Mouse (Mus musculus): ENCODE measurements around the gene Dpp6.

Gene Dpp6

DNA sequence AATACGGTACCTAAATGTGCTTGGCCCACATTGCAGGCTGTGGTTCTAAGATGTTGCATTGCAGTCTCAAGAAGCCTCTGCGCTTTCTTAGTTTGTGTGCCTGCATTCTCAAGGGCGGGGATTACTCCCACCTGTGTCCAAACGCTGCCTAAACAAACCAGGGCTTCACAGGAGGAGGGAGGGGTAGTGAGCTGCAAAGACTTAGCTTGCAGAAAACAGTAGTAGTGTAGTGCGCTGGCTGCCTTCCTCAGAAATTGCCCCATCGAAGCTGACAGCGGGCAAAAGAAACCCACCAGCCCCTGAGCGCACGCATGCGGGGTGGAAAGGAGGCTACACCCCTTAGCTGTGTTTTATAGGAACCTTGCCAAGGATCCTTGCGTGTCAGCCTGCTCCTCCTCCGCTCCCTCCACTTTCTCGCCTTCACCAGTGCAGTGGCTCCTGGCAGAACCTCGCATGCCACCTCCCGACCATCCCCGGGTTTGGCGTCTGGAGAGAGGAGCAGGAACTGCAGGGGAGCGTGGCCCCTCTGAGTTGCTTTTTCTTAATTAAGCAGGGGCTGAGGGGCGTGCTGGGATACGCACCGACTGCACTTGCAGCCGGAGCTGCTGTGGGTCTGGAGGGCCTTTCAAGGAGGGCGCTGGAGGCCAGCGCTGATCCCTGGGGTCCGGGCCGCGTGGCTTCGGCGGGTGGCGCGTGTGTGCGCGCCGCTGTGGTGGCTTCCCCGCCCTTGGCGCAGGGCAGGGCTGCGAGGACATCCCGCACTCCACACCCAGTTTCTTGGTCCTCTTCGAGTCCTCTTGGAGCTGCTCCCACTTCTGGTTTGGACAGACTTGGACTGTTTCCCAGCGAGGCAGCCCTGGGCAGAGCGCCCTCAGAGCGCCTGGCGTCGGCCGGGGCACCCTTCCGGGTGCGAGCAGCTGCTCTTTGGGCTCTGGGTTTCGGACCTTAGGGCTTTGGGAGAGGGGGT is at the start of gene Dpp6:
TSS of gene Dpp6 (plus strand) at position 229 of the 967 bp plus-strand sequence.
- DNase-seq (ENCODE audit: low spot score in 2 of 2), result peak; percentile 5 to 7

- no peak for DNase-seq (ENCODE audit: low spot score in 2 of 2)
Observed at GRCm38 (mm10) chr5:26783955-26784354, 33.0 kb upstream of the Dpp6 start.

DNA sequence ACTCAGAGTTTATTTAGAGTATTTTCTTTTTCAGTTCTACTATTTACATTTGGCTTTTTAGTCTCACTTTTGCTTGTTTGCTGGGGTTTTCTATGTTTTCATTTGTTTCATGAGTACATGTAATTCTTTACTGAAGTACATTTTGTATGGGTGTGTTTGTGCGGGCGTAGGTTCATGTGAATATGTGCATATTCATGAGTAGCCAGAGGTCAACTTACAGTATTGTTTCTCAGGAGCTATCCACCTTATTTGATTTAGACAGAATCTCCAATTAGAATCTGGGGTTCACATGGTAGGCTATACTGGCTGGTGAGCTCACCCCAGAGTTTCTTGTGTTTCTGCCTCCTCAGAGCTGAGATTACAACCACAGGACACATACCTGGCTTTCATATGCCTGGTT is 21.5 kb upstream of the Dpp6 start:
- no peak for DNase-seq (ENCODE audit: low spot score in 2 of 2)

- no peak for DNase-seq (ENCODE audit: low spot score in 2 of 2)
Observed at GRCm38 (mm10) chr5:26835972-26836371, 19.0 kb downstream of the Dpp6 start.

DNA sequence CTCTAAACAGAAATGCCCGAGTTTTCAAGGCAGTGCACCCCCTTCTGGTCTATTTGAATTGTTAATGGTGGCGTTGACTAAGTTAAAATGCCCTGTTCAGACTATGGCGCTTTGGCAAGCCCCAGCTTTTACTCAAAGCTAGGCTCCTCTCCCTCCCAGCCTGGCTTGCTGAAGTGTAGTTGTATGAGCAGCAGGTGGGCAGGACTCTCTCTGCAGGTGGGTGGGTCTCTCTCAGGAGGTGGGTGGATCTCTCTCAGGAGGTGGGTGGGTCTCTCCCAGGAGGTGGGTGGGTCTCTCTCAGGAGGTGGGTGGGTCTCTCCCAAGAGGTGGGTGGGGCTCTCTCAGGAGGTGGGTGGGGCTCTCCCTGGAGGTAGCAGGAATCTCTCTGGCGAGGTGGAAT is 24.1 kb downstream of the Dpp6 start:
- DNase-seq (ENCODE audit: low spot score in 2 of 2), result no peak

- no peak for DNase-seq (ENCODE audit: low spot score in 2 of 2)
Observed at GRCm38 (mm10) chr5:26854746-26855145, 37.7 kb downstream of the Dpp6 start.

DNA sequence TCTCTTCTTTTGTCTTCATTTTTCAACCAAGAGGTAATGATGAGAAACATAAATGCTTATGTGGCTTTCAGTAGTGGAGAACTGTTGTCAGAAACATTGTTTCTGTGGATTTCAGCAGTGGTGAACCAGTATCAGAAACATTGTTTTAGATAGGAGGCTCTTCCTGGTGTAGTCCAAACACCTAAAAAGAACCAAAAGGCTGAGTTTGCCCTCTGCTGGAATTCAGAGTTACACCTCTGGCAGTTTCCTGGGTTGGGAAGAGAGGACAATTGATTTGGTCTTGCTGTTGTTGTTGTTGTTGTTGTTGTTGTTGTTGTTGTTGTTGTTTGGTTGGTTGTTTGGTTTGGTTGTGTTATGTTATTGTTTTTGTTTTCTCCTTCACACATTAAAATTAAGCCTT is 58.4 kb downstream of the Dpp6 start:
- peak in 1 of 2 experiments; percentile 14 for DNase-seq (ENCODE audit: low spot score in 2 of 2)

DNA sequence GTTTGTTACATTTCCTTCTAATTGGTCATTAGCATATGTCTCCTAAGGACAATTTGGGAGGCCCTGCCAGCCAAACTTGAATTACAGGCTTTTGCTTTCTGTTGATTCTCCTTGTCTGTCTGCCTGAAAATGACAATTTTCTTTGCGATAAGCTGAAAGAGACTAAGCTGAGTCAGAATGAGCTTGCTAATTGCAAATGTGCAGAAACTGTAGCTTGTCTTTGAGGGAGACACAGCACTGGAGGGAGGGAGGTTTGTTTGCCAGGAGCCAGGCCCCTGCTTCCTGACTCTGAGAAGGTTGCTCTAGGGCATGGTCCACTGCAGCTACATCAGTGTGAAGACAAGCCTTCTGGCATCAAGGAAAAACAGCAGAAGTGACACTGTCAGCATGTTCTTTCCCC is 70.5 kb downstream of the Dpp6 start:
- DNase-seq (ENCODE audit: low spot score in 2 of 2), result no peak

DNA sequence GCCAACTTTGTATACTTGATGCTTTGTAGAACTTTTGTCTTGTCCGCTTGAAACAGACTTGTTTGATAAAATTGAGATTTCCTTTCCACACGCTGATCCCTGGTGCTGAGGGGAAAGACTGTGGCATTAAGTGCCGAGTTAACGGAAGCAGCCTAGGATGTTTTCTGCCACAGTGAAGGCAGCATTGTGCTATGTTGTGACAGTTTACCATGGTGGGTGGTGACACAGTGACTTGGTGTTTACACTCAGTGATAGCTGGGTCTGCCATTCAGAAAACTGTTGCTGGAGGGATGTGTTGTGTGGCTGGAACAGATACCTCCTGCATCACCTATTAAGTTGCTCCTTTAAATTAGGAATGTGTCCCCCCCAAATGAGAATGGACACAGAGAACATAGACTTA is 71.1 kb downstream of the Dpp6 start:
- no peak for DNase-seq (ENCODE audit: low spot score in 2 of 2)

DNA sequence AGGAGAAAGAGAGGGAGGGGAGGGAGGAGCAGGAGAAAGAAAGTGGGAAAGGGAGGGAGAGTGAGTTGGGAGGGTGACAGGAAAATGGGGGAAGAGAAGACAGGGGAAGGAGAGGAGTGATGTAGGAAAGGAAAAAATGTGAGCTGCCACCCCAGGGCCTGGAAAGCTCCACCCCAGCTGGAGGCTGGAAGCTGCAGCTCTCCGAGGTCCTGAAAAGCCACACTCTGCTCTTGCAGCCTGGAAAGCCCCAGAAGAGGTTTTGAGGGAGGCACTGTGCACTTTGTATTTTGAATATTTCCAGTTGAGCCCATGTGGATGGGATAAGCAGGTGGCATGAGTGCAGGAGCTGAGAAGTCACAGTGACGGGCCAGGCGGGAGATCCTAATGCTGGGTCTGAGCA is 77.3 kb downstream of the Dpp6 start:
- no peak for DNase-seq (ENCODE audit: low spot score in 2 of 2)

GRCm38 (mm10) chr5:26903786-26904185 is 86.8 kb downstream of the Dpp6 start:
- DNase-seq (ENCODE audit: low spot score in 2 of 2), result peak in 1 of 2 experiments; percentile 49

DNA sequence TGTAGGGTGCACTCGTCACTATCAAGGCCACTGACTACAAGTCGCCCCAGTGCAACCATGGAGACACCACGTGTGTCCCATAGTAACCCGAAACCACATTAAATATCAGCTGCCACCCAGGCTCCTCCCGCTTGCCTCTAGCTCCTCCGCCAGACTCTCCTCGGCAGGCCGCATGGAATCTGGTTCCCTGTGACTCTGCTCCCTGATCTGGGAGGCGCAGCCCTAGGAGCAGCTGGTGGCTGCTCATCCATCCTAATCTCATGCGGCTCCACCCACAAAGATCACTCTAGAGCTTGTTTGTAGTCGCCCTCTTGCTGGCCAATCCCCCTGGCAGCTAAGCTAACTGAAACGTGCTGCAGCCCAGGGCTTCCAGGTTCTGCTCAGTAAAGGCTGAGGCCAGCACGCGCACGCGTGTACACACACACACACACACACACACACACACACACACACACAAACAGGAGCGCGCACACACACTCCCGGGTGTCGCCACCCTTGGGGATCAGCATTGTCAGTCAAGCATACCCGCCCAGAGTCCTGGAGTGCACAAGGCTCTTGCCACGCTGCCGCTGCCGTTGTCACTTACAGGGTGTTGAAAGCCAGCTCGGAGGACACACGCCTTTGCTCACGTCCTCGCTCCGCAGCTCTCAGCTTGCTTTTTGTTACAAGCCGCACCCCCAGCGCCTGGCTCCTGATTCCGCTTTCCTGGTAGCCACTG is 87.5 kb downstream of the Dpp6 start:
- peak; percentile 18 to 51 for DNase-seq (ENCODE audit: low spot score in 2 of 2)

- DNase-seq (ENCODE audit: low spot score in 2 of 2), result no peak
Observed at GRCm38 (mm10) chr5:26907151-26907550, 90.1 kb downstream of the Dpp6 start.

DNA sequence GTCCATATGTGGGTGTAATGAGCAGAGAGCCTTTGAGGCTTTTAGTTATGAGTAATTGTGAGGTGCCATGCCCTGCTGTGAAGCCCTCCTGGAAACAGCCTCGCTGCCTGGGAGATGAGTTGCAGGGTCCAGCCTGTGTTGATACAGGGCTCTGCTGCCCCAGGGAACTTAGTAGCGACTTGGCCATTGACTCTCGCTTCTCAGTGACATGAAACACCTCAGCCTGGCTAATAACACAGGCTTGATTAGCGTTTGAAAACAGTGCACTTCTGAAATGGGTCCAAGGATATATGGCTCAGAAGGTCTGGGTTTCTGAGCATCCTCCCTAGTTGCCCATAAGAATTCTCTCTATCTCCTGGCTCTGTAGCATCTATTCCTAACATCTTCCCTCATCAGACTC is 91.6 kb downstream of the Dpp6 start:
- no peak for DNase-seq (ENCODE audit: low spot score in 2 of 2)

GRCm38 (mm10) chr5:26910353-26910752 is 93.3 kb downstream of the Dpp6 start:
- no peak for DNase-seq (ENCODE audit: low spot score in 2 of 2)

DNA sequence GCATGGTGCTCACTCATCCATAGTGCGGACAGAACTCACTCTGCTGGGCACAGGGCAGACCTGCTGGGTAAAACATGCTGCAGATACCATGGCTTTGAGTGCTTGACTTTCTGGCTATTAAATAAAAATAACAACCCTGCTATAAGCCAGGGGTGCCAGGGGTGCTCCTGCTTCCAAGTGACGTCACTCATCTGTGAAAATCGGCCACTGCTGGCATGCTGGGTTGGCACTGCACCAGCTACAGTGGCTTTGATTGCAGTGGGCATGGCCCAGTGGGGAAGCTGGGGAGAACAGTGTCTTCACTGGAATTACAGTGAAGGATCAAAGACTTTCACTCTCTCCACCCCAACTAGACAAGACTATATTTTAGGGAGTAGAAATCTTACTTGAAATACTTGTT is 95.0 kb downstream of the Dpp6 start:
- no peak for DNase-seq (ENCODE audit: low spot score in 2 of 2)

- no peak for DNase-seq (ENCODE audit: low spot score in 2 of 2)
Observed at GRCm38 (mm10) chr5:26918763-26919162, 101.8 kb downstream of the Dpp6 start.

- no peak for DNase-seq (ENCODE audit: low spot score in 2 of 2)
Observed at GRCm38 (mm10) chr5:26924552-26924951, 107.5 kb downstream of the Dpp6 start.

DNA sequence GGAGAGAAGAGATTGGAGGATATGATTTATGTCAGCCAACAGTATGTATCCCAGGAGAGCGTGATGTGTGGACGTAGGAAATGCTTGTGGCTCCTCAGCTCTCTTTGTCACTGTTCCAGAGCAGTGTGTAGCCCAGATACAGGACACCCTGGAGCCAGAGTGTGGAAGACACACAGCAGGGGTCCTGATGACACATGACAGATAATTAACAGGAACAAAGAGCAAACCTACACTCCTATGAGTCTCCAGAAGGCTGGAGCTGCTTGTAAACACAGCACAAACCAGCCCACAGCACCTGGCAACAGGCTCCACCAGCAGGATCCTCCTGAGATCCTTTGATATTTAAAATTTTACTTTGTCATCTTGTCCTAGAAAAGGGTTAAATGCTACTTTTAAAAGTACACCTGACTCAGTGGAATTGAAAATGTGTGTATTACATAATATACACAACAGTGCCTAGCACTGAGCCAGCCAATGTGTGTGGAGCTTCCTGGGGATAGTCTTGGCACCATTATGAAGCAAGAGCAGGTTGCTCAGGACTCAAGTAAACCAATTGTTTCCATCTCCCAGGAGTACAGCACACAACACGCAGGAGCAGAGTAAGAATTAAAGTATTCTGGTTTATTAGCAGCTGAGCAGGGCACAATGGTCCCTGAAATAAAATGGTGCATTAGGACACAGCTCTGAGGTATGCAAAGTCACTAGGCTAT is 115.6 kb downstream of the Dpp6 start:
- no peak for DNase-seq (ENCODE audit: low spot score in 2 of 2)

DNA sequence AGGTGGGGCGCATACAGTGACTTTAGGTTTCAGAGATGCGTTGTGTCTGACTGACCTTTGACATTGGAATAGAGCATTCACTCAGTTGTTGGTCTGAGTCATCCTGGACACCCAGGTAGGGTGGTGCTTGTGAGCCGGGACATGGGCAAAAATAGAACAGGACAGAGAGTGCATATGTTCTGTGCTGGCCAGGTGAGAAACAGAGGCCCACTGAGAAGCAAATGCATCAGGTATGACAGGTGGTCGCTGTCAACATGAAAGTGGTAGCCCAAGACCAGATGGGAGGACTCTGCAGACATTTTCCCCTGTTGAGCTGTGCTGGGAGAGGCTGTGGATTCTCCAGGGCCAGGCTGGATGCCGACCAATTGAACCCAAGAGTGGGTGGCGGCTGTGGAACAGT is 117.9 kb downstream of the Dpp6 start:
- DNase-seq (ENCODE audit: low spot score in 2 of 2), result no peak

DNA sequence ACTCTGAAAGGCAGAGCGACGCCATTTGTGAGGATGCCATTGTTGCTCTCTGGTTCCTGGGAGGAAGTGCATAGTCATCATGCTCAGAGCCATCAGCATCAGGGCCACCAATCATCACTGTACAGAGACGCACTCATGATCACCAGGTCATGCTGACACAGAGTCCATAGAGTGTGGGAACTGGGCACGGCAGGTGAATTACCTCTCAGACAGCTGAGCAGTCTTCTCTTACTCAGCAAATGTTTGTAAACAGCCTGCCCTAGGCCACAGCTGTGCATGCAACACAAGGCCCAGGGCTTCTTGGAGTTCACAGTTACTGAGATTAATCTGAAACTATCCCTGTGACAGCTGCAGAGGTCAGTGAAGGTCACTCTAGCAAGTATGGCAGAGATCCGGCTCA is 124.5 kb downstream of the Dpp6 start:
- DNase-seq (ENCODE audit: low spot score in 2 of 2), result no peak

All from left cerebral cortex, adult 9 months (tissue).